Mouse (Mus musculus) liver, embryonic 16.5 days (tissue): ENCODE results near the gene Nfe2l2. TPM values are rescaled to one million over a fixed set of nuclear protein-coding genes. Genes with fewer than 3 reads are reported as not detected.
"Not testable (repeated sequence)": the region's sequence is repeated elsewhere in the genome, so short reads cannot be mapped to it uniquely, and the experiment has no call there.

ENCODE experiments used
- ATAC-seq: fragments of 200-750 bp; cut with Nextera tagmentation; 2 replicates; pipeline ENCODE4 v1.8.0; 2017; ENCODE audit warnings: low read depth, mild to moderate bottlenecking, moderate number of reproducible peaks, moderate library complexity
- H3K27ac ChIP-seq: fragments of 300-500 bp; sonication (generic); 2 replicates; pipeline ENCODE4 v1.5.1; 2014; ENCODE audit warnings: mild to moderate bottlenecking, low read length
- H3K27me3 ChIP-seq: fragments of 300-500 bp; sonication (generic); 2 replicates; pipeline ENCODE4 v1.6.1; 2014; ENCODE audit warnings: low read depth, low read length, mixed read lengths; ENCODE audit not compliant: control insufficient read depth, insufficient read depth
- H3K36me3 ChIP-seq: fragments of 300-500 bp; sonication (generic); 2 replicates; pipeline ENCODE4 v1.6.1; 2014; ENCODE audit warnings: mild to moderate bottlenecking; ENCODE audit not compliant: control insufficient read depth, insufficient read depth
- H3K4me1 ChIP-seq: fragments of 300-500 bp; sonication (generic); 2 replicates; pipeline ENCODE4 v1.6.1; 2014; ENCODE audit warnings: low read depth, low read length, mixed read lengths; ENCODE audit not compliant: control insufficient read depth
- H3K4me2 ChIP-seq: fragments of 300-500 bp; sonication (generic); 2 replicates; pipeline ENCODE4 v1.6.1; 2014; ENCODE audit warnings: low read depth, low read length, mixed read lengths
- H3K4me3 ChIP-seq: fragments of 300-500 bp; sonication (generic); 2 replicates; pipeline ENCODE4 v1.5.1; 2014; ENCODE audit warnings: low read depth, mild to moderate bottlenecking, low read length
- H3K9ac ChIP-seq: fragments of 300-500 bp; sonication (generic); 2 replicates; pipeline ENCODE4 v1.6.1; 2014; ENCODE audit warnings: low read depth, low read length
- H3K9me3 ChIP-seq: fragments of 300-500 bp; sonication (generic); replicated peaks from 2 replicates; pipeline ENCODE4 v1.6.1; 2016; ENCODE audit warnings: low read length; ENCODE audit not compliant: control insufficient read depth
- WGBS: fragments of 180-500 bp; shearing (Covaris S2); extraction: QIAGEN DNeasy Blood & Tissue Kit; methylation state at CpG from one replicate; pipeline ENCODE4 v1.1.7; 2014; ENCODE audit not compliant: insufficient replicate concordance; 5-methylcytosine and 5-hydroxymethylcytosine counted together
- polyA plus RNA-seq: library from polyadenylated mRNA; unstranded; fragments of >200 nt; fragmentation: Nextera tagmentation; extraction: Ambion mirVana; gene quantifications from 2 replicates; pipeline ENCODE4 v1.2.1, GENCODE M21; 2015

The Nfe2l2 gene
- polyA plus RNA-seq, 1 experiment from 2014 or later, result 41.3 TPM

- 57% methylated on average over 1 of the region's 1 CpGs for WGBS
Observed at GRCm38 (mm10) chr2:75650437-75650836, 54.0 kb downstream of the Nfe2l2 start.

GRCm38 (mm10) chr2:75645251-75645650 is 59.2 kb downstream of the Nfe2l2 start:
- Histone ChIP-seq H3K4me1 (no peaks in the 10 kb centered on the region), H3K27ac (no peak overlapping the region), H3K4me2 (no peak overlapping the region), H3K4me3 (no peak overlapping the region), H3K9ac (no peak overlapping the region), H3K36me3 (no peaks in the 10 kb centered on the region), H3K27me3 (no peaks in the 10 kb centered on the region), H3K9me3 (no peaks in the 10 kb centered on the region; the same call in 1 of the 2 replicates)
- no peak for ATAC-seq
- 85% methylated on average over 12 of the region's 12 CpGs for WGBS

More at GRCm38 (mm10) chr2:75650437-75650836, 54.0 kb downstream of the Nfe2l2 start:
- ATAC-seq, result no peak
- Histone ChIP-seq H3K27ac (no peak overlapping the region), H3K4me1 (peaks cover 2% of the 10 kb centered on the region; the same call in 1 of the 2 replicates), H3K9me3 (no peaks in the 10 kb centered on the region), H3K4me2 (no peak overlapping the region), H3K27me3 (no peaks in the 10 kb centered on the region), H3K9ac (no peak overlapping the region), H3K36me3 (no peaks in the 10 kb centered on the region), H3K4me3 (no peak overlapping the region)

DNA sequence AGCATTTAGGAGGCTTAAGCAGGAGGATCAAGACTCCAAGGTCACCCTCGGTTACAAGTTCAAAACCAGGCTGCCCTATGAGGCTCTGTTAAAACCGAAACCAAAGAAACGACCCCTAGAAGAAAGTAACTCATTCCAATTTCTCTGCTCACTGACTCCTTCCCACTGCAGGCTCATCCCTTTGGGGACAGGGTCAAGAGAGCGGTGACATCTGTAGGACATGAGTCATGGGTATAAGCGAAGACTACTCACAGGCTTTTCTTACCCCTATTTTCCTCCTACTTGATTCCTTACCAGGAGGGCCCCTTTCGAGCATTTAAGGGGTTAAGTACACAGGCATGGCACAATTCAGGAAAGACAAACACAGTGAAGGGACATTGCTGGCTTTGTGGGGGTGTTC is 60.5 kb downstream of the Nfe2l2 start:
- no peaks in the 10 kb centered on the region for H3K36me3 ChIP-seq

DNA sequence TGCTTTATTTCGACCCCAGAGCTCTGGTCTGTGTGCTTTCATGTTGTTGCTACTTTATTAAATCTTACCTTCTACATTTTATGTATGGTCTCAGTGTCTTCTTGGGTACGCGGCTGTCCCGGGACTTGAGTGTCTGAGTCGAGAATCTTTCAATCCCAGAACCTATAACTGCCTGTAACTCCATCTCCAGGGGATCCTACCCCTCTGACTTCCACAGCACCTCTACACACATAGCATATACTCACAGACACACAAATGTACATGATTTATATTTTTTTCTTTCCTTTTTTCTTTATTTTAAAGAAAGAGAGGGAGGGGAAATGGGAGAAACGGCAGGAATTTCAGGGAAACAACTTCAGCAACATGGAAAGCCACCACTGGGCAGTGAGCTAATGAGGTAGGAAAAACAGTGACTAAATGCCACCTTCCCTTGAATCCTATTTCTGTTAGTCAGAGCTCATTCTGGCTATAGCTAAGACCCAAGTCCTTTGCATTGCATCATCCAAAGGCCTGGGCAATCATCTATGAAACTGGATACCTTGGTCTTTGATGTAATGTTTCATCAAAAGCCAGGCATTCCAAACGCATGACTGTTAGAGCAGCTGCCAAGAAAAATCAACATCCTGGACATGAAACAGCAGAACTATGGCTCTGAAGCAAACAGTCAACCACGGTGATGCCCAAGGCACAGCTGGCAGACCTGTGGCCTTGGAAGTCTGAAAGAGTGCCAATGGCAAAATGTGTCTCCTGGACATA is 61.5 kb downstream of the Nfe2l2 start:
- 68% methylated on average over 8 of the region's 8 CpGs for WGBS
- peak; percentile 78 for ATAC-seq

More for the DNA sequence above, 60.5 kb downstream of the Nfe2l2 start:
- no peak overlapping the region for H3K9ac ChIP-seq
- H3K9me3 ChIP-seq, result no peaks in the 10 kb centered on the region; the same call in 1 of the 2 replicates
- H3K27ac ChIP-seq, result no peak overlapping the region
- no peak for ATAC-seq
- no peaks in the 10 kb centered on the region for H3K27me3 ChIP-seq
- 67% methylated on average over 6 of the region's 6 CpGs for WGBS
- no peak overlapping the region for H3K4me3 ChIP-seq
- H3K4me1 ChIP-seq, result no peaks in the 10 kb centered on the region
- H3K4me2 ChIP-seq, result no peak overlapping the region

GRCm38 (mm10) chr2:75642312-75642711 is 62.1 kb downstream of the Nfe2l2 start:
- ATAC-seq, H3K4me1 ChIP-seq, H3K27ac ChIP-seq, H3K4me3 ChIP-seq, H3K4me2 ChIP-seq, H3K27me3 ChIP-seq, H3K9me3 ChIP-seq, H3K36me3 ChIP-seq, H3K9ac ChIP-seq: not testable (repeated sequence)
- WGBS, result 30% methylated on average over 4 of the region's 4 CpGs

More for the DNA sequence above, 61.5 kb downstream of the Nfe2l2 start:
- no peaks in the 10 kb centered on the region for H3K4me1 ChIP-seq
- H3K4me3 ChIP-seq, result no peak overlapping the region
- H3K9me3 ChIP-seq, result no peaks in the 10 kb centered on the region; the same call in 1 of the 2 replicates
- H3K27me3 ChIP-seq, result no peaks in the 10 kb centered on the region
- H3K27ac ChIP-seq, result peak overlapping the region; percentile 68
- no peak overlapping the region for H3K9ac ChIP-seq
- H3K4me2 ChIP-seq, result no peak overlapping the region
- no peaks in the 10 kb centered on the region for H3K36me3 ChIP-seq

DNA sequence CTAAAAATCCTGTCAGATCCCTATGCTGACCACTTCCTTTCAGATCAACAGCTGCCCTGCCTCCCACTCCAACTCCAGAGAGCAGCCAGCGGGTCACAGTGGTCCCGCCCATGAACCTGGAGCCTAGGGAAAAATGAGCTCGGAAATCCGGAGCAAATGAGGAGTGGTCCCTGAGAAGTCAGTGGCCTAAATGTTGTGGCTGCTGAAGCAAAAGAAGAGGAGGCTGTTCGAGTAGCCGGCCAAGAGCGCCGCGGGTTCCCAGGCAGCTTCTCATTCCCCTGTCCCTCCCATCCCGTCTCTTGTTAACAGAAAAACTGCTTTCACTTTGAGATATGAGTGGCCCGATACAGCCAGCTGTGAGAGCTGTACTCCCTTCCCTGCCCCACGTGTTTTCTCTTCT is 64.9 kb downstream of the Nfe2l2 start:
- 13% methylated on average over 11 of the region's 12 CpGs for WGBS
- not testable (repeated sequence) for H3K9me3 ChIP-seq, H3K4me3 ChIP-seq, ATAC-seq, H3K27ac ChIP-seq, H3K4me1 ChIP-seq, H3K36me3 ChIP-seq, H3K9ac ChIP-seq, H3K27me3 ChIP-seq
- H3K4me2 ChIP-seq, result peak overlapping the region; percentile 39

GRCm38 (mm10) chr2:75637822-75638221 is 66.6 kb downstream of the Nfe2l2 start:
- H3K27me3 ChIP-seq, ATAC-seq, H3K4me3 ChIP-seq, H3K9ac ChIP-seq, H3K36me3 ChIP-seq, H3K9me3 ChIP-seq, H3K4me2 ChIP-seq, H3K4me1 ChIP-seq: not testable (repeated sequence)
- 63% methylated on average over 6 of the region's 6 CpGs for WGBS
- peak overlapping the region; percentile 74 for H3K27ac ChIP-seq

DNA sequence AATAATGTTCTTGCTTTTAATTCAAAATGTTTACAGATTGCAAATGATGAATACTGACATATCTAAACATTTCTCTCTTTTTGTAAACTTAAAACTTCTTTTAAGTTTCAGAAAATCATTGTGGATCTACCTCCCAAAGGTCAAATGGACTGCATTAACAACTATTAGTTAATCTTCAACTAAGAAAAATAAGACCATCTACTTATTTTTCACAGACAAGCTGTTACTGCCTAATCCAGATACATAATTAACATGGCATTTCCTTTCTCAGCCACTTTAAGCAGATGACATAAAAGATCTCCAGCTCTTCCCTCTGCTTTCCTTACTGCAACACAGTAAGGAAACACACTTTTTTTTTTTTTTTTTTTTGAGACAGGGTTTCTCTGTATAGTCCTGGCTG is 67.1 kb downstream of the Nfe2l2 start:
- Histone ChIP-seq H3K4me2 (no peak overlapping the region), H3K4me1 (peaks cover 2% of the 10 kb centered on the region), H3K27ac (no peak overlapping the region), H3K9me3 (no peaks in the 10 kb centered on the region), H3K27me3 (no peaks in the 10 kb centered on the region), H3K9ac (no peak overlapping the region), H3K4me3 (no peak overlapping the region), H3K36me3 (no peaks in the 10 kb centered on the region)
- ATAC-seq, result no peak

- not testable (repeated sequence) for H3K4me3 ChIP-seq, H3K9me3 ChIP-seq, H3K36me3 ChIP-seq, H3K4me2 ChIP-seq, H3K9ac ChIP-seq, H3K27me3 ChIP-seq, ATAC-seq, H3K4me1 ChIP-seq
- peak overlapping the region; percentile 18; the same call in 1 of the 2 replicates for H3K27ac ChIP-seq
- WGBS, result 78% methylated on average over 2 of the region's 2 CpGs
Observed at GRCm38 (mm10) chr2:75637055-75637304, 67.5 kb downstream of the Nfe2l2 start.
